Mouse (Mus musculus): ENCODE data around the gene Tradd. TPM values are rescaled to one million over a fixed set of nuclear protein-coding genes. Genes with fewer than 3 reads are reported as not detected.

Gene Tradd
- total and polyA plus RNA-seq, 2 experiments from 2014 or later = 7.5 to 8.0 TPM

- Histone ChIP-seq H3K36me3 (ENCODE audit: insufficient read depth, low read length) (peaks cover 52% of the 10 kb centered on the region), H3K4me3 (ENCODE audit: low read depth, low read length) (no peak overlapping the region), H3K27me3 (ENCODE audit: insufficient read depth, low read length) (no peaks in the 10 kb centered on the region), H3K27ac (ENCODE audit: low read depth, low read length) (no peak overlapping the region), H3K9ac (replicated peaks; ENCODE audit: low read length, poor library complexity, severe bottlenecking) (0 out of 2 replicates have a peak overlapping the region, but pooled peaks have one; percentile 8), H3K4me2 (ENCODE audit: low read depth, low read length, poor library complexity, severe bottlenecking) (no peak overlapping the region), H3K4me1 (ENCODE audit: insufficient read depth, low read length) (peaks cover 9% of the 10 kb centered on the region; the same call in 1 of the 2 replicates), H3K9me3 (ENCODE audit: low read length) (no peaks in the 10 kb centered on the region)
- WGBS = 64% methylated on average over 9 of the region's 9 CpGs
- no peak for ATAC-seq (ENCODE audit: low FRiP score)
- no peak for TF ChIP-seq CTCF (IDR thresholded peaks at IDR 0.05)
- DNase-seq (ENCODE audit: low spot score) = no peak
Observed at GRCm38 (mm10) chr8:105304325-105305210, 40.2 kb upstream of the Tradd start.

DNA sequence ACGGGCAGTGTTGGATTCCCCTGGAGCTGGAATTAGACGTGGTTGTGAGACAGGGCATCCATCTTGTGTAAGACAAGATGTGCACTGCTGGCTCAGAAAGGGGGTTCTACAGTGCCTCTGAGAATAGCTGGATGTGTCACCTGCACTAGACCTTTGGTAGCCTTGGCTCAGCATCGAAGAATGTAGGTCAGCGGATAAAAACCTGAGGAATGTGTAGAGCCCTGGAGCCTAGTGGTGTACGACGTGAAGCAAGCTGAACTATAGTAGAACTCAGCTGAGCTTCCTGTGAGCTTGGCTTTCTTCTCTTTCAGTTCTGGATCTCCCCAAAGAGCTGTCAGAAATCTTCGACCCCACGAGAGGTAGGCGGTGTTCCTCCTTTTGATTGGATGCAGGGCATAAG is 39.5 kb upstream of the Tradd start:
- Histone ChIP-seq H3K27me3 (ENCODE audit: insufficient read depth, low read length) (no peaks in the 10 kb centered on the region), H3K4me2 (ENCODE audit: low read depth, low read length, poor library complexity, severe bottlenecking) (no peak overlapping the region), H3K27ac (ENCODE audit: low read depth, low read length) (no peak overlapping the region), H3K36me3 (ENCODE audit: insufficient read depth, low read length) (peaks cover 52% of the 10 kb centered on the region), H3K4me3 (ENCODE audit: low read depth, low read length) (no peak overlapping the region), H3K9me3 (ENCODE audit: low read length) (no peaks in the 10 kb centered on the region), H3K4me1 (ENCODE audit: insufficient read depth, low read length) (peaks cover 10% of the 10 kb centered on the region; the same call in 1 of the 2 replicates), H3K9ac (replicated peaks; ENCODE audit: low read length, poor library complexity, severe bottlenecking) (0 out of 2 replicates have a peak overlapping the region, but pooled peaks have one; percentile 8)
- no peak for ATAC-seq (ENCODE audit: low FRiP score)
- TF ChIP-seq CTCF (IDR thresholded peaks at IDR 0.05) = no peak
- 86% methylated on average over 9 of the region's 9 CpGs for WGBS
- DNase-seq (ENCODE audit: low spot score) = no peak

DNA sequence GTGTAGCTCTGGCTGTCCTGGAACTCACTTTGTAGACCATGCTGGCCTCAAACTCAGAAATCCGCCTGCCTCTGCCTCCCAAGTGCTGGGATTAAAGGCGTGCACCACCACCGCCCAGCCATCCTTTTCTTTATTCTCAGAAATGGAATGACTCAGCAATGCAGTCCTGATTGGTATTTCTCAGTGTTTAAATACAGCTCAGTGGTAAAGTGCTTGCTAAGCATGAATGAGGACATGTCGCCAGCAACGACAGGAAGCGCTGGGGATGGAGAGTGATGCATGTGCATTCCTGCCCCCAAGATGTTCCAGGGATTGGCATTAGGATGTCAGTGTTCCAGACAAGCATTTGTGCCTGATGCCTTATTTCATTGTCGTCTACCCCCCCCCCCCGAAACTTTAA is 39.0 kb upstream of the Tradd start:
- no peak for ATAC-seq (ENCODE audit: low FRiP score)
- no peaks in the 10 kb centered on the region for H3K9me3 ChIP-seq (ENCODE audit: low read length)
- no peak for TF ChIP-seq CTCF (IDR thresholded peaks at IDR 0.05)
- no peak overlapping the region for H3K4me2 ChIP-seq (ENCODE audit: low read depth, low read length, poor library complexity, severe bottlenecking)
- no peak overlapping the region for H3K9ac ChIP-seq (replicated peaks; ENCODE audit: low read length, poor library complexity, severe bottlenecking)
- H3K4me3 ChIP-seq (ENCODE audit: low read depth, low read length) = no peak overlapping the region
- H3K27me3 ChIP-seq (ENCODE audit: insufficient read depth, low read length) = no peaks in the 10 kb centered on the region
- peaks cover 49% of the 10 kb centered on the region for H3K36me3 ChIP-seq (ENCODE audit: insufficient read depth, low read length)
- no peak overlapping the region for H3K27ac ChIP-seq (ENCODE audit: low read depth, low read length)
- WGBS = 89% methylated on average over 8 of the region's 8 CpGs
- peaks cover 15% of the 10 kb centered on the region; the same call in 1 of the 2 replicates for H3K4me1 ChIP-seq (ENCODE audit: insufficient read depth, low read length)
- no peak for DNase-seq (ENCODE audit: low spot score)

- no peak for TF ChIP-seq CTCF (IDR thresholded peaks at IDR 0.05)
- Histone ChIP-seq H3K4me2 (ENCODE audit: low read depth, low read length, poor library complexity, severe bottlenecking) (no peak overlapping the region), H3K27me3 (ENCODE audit: insufficient read depth, low read length) (no peaks in the 10 kb centered on the region), H3K4me1 (ENCODE audit: insufficient read depth, low read length) (peaks cover 9% of the 10 kb centered on the region; the same call in 1 of the 2 replicates), H3K9me3 (ENCODE audit: low read length) (no peaks in the 10 kb centered on the region), H3K9ac (replicated peaks; ENCODE audit: low read length, poor library complexity, severe bottlenecking) (no peak overlapping the region), H3K27ac (ENCODE audit: low read depth, low read length) (no peak overlapping the region), H3K36me3 (ENCODE audit: insufficient read depth, low read length) (peaks cover 39% of the 10 kb centered on the region), H3K4me3 (ENCODE audit: low read depth, low read length) (no peak overlapping the region)
- ATAC-seq (ENCODE audit: low FRiP score) (no peak), DNase-seq (ENCODE audit: low spot score) (no peak)
- over 99% methylated on average over 8 of the region's 8 CpGs for WGBS
Observed at GRCm38 (mm10) chr8:105299962-105300361, 35.6 kb upstream of the Tradd start.

- TF ChIP-seq CTCF (IDR thresholded peaks at IDR 0.05) = no peak
- Histone ChIP-seq H3K9me3 (ENCODE audit: low read length) (no peaks in the 10 kb centered on the region), H3K9ac (replicated peaks; ENCODE audit: low read length, poor library complexity, severe bottlenecking) (peak overlapping the region; percentile 81), H3K4me1 (ENCODE audit: insufficient read depth, low read length) (peaks cover 9% of the 10 kb centered on the region; the same call in 1 of the 2 replicates), H3K27ac (ENCODE audit: low read depth, low read length) (0 out of 2 replicates have a peak overlapping the region, but pooled peaks have one; percentile 70), H3K27me3 (ENCODE audit: insufficient read depth, low read length) (no peaks in the 10 kb centered on the region), H3K4me3 (ENCODE audit: low read depth, low read length) (peak overlapping the region; percentile 74), H3K4me2 (ENCODE audit: low read depth, low read length, poor library complexity, severe bottlenecking) (peak overlapping the region; percentile 96), H3K36me3 (ENCODE audit: insufficient read depth, low read length) (peaks cover 28% of the 10 kb centered on the region)
- ATAC-seq (ENCODE audit: low FRiP score) (no peak), DNase-seq (ENCODE audit: low spot score) (no peak)
- WGBS = 67% methylated on average over 18 of the region's 18 CpGs
Observed at GRCm38 (mm10) chr8:105298351-105299252, 34.2 kb upstream of the Tradd start.
